Mouse (Mus musculus) C2C12 (cell line): ENCODE measurements around the gene Exoc4.

Experiments
- CEBPB ChIP-seq: IDR thresholded peaks from one replicate; pipeline ENCODE4 v1.6.1; 2011; ENCODE audit warnings: low read depth, mild to moderate bottlenecking, control low read depth, moderate library complexity
- CTCF ChIP-seq: IDR thresholded peaks from one replicate; pipeline ENCODE4 v1.5.1; 2011; ENCODE audit not compliant: control insufficient read depth, insufficient read depth, insufficient read length
- FOSL1 ChIP-seq: IDR thresholded peaks from one replicate; pipeline ENCODE4 v1.8.0; 2011; ENCODE audit warnings: mild to moderate bottlenecking, low read length; ENCODE audit not compliant: poor library complexity, insufficient read depth, severe bottlenecking
- MAX ChIP-seq: IDR thresholded peaks from one replicate; pipeline ENCODE4 v1.6.1; 2011; ENCODE audit warnings: mild to moderate bottlenecking, control low read depth
- MYOD1 ChIP-seq: IDR thresholded peaks from one replicate; pipeline ENCODE4 v1.6.1; 2011; ENCODE audit warnings: low read depth; ENCODE audit not compliant: control insufficient read depth, insufficient read length
- MYOG ChIP-seq: IDR thresholded peaks from one replicate; pipeline ENCODE4 v1.6.1; 2011; ENCODE audit not compliant: control insufficient read depth, insufficient read length; ENCODE audit errors: extremely low read depth
- USF1 ChIP-seq: IDR thresholded peaks from one replicate; pipeline ENCODE4 v1.6.1; 2011; ENCODE audit warnings: low read depth, mild to moderate bottlenecking, control low read depth, moderate library complexity

GRCm38 (mm10) chr6:33977880-33978279 lies 729.0 kb downstream of the Exoc4 start:
- TF ChIP-seq MYOG: no peak
- TF ChIP-seq CTCF: no peak
- no peak for TF ChIP-seq USF1
- TF ChIP-seq MAX: no peak
- no peak for TF ChIP-seq MYOD1
- TF ChIP-seq CEBPB: no peak
- no peak for TF ChIP-seq FOSL1
